Mouse (Mus musculus) heart, adult 2 months (tissue): ENCODE measurements at regions not wholly inside any gene's neighbourhood (a gene's known extent, or its start where the extent isn't known, plus 50 kb on each side); places are given as distances from the start of the nearest gene placed in this dataset.

Source experiments
- CTCF ChIP-seq: fragments of 200-600 bp; IDR thresholded peaks from 2 replicates; pipeline ENCODE4 v1.8.1; 2022; ENCODE audit warnings: antibody characterized with exemption, mild to moderate bottlenecking, moderate library complexity
- POLR2A ChIP-seq: fragments of 200-500 bp; IDR thresholded peaks from 2 replicates; pipeline ENCODE4 v1.6.1; 2011; ENCODE audit warnings: mild to moderate bottlenecking, low read depth, low read length, control low read depth; ENCODE audit not compliant: insufficient read depth

- TF ChIP-seq CTCF (no peak), POLR2A (no peak)
Observed at GRCm38 (mm10) chr14:105799401-105799861, 97.2 kb downstream of the Spry2 start.
